ENCODE assay signal across 17 mouse cellular contexts in the genomic region with DNA sequence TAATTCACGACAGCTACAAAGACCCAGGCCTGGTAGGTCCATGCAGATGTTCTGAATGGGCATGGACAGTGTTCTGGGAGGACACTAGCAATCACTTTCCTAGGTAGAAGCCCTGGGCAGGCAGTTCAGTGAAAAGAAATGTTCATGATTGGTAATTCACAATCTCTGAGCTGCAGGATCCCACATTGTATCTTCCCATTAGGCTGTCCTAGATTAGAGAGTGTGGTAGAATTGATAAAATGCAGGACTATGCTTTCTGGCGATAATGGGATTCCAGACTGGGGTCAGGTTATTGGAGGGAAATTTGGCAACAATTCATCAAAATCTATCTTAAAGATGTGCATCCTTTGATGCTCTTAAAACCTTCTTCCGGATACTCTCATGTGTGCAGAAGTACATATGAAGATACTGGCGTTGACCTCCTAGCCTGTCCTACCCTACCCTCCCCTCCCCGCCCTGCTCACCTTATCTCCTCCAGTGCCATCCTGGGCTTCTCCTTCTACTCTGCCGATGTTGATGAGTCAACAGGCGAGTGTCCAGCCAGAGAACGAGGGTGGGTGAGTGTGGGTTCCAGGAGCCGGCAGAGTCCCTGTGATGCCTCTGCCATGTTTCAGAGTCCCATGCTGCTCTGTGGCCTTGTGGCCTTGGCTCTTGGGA. TPM values are rescaled to one million over a fixed set of nuclear protein-coding genes. Genes with fewer than 3 reads are reported as not detected.
"Had no signal": no experiment of that assay in that cellular context is flagged by ENCODE, and none has a peak within 500 bp of the region (broad histone marks: within the 10 kb centered on the region; RNA-seq: fewer than 3 reads in every experiment).

No protein-coding gene starts in this region.

- H3K9me3 ChIP-seq: limb, embryonic 10.5 days; neural tube, embryonic 15.5 days had no signal

- H3K27ac ChIP-seq: hindbrain, postnatal 0 days; layer of hippocampus, adult 2 months; left cerebral cortex, adult 2 months; limb, embryonic 10.5 days; neural tube, embryonic 15.5 days; stomach, postnatal 0 days had no signal

- H3K4me2 ChIP-seq: midbrain, embryonic 11.5 days; neural tube, embryonic 15.5 days had no signal

- H3K9ac ChIP-seq: neural tube, embryonic 15.5 days had no signal

- H3K27me3 ChIP-seq: neural tube, embryonic 15.5 days had no signal

- DNase-seq: kidney, adult 18-20 months; kidney, postnatal 10 days; kidney, postnatal 4 days; lung, adult 2 months; lung, postnatal 36 days; right cerebral cortex, adult 18-20 months; thymus, adult 18-20 months; thymus, postnatal 14 days had no signal

- ATAC-seq: hindbrain, postnatal 0 days; lung, postnatal 0 days had no signal

- H3K4me1 ChIP-seq: limb, embryonic 10.5 days; neural tube, embryonic 15.5 days had no signal

- H3K4me3 ChIP-seq: layer of hippocampus, adult 2 months; left cerebral cortex, adult 2 months; limb, embryonic 10.5 days; neural tube, embryonic 15.5 days had no signal

RNA-seq across cellular contexts. Expression of a gene that starts 24.0 kb away (rescaled TPM):
- polyA plus RNA-seq: neural tube, embryonic 11.5 days had no signal
